Mouse (Mus musculus): ENCODE measurements around the gene Gabarap. TPM values are rescaled to one million over a fixed set of nuclear protein-coding genes. Genes with fewer than 3 reads are reported as not detected.

Gabarap gene
- polyA plus RNA-seq, 1 experiment from 2014 or later = 409 TPM

- peaks cover 50% of the 10 kb centered on the region for H3K36me3 ChIP-seq
- H3K4me3 ChIP-seq = peak overlapping the region; percentile 97
- H3K27me3 ChIP-seq (ENCODE audit: low read depth, poor library complexity, severe bottlenecking) = no peaks in the 10 kb centered on the region
- peak; percentile 53 for DNase-seq (ENCODE audit: low spot score)
- peaks cover 56% of the 10 kb centered on the region for H3K4me1 ChIP-seq
- WGBS = 1% methylated on average over 60 of the region's 66 CpGs
- H3K27ac ChIP-seq (replicated peaks) = peak overlapping the region; percentile 98
- H3K9me3 ChIP-seq (replicated peaks) = no peaks in the 10 kb centered on the region
Measured at GRCm38 (mm10) chr11:69996161-69997061, 5.5 kb downstream of the Gabarap start.

GRCm38 (mm10) chr11:69997070-69997509, 6.1 kb downstream of the Gabarap start:
- Histone ChIP-seq H3K27me3 (ENCODE audit: low read depth, poor library complexity, severe bottlenecking) (no peaks in the 10 kb centered on the region), H3K36me3 (peaks cover 54% of the 10 kb centered on the region), H3K4me3 (peak overlapping the region; percentile 97), H3K9me3 (replicated peaks) (no peaks in the 10 kb centered on the region), H3K4me1 (peaks cover 63% of the 10 kb centered on the region), H3K27ac (replicated peaks) (peak overlapping the region; percentile 98)
- DNase-seq (ENCODE audit: low spot score) = peak; percentile 90
- WGBS = under 1% methylated on average over 41 of the region's 44 CpGs

GRCm38 (mm10) chr11:69998567-69999491, 7.9 kb downstream of the Gabarap start:
- Histone ChIP-seq H3K27ac (replicated peaks) (no peak overlapping the region), H3K4me3 (peak overlapping the region; percentile 97), H3K36me3 (peaks cover 46% of the 10 kb centered on the region), H3K9me3 (replicated peaks) (no peaks in the 10 kb centered on the region), H3K27me3 (ENCODE audit: low read depth, poor library complexity, severe bottlenecking) (no peaks in the 10 kb centered on the region), H3K4me1 (peaks cover 73% of the 10 kb centered on the region)
- DNase-seq (ENCODE audit: low spot score) = no peak
- 92% methylated on average over 27 of the region's 27 CpGs for WGBS

GRCm38 (mm10) chr11:69999666-70000065, 8.7 kb downstream of the Gabarap start:
- no peak for DNase-seq (ENCODE audit: low spot score)
- Histone ChIP-seq H3K27ac (replicated peaks) (no peak overlapping the region), H3K4me1 (peaks cover 71% of the 10 kb centered on the region)

GRCm38 (mm10) chr11:70000396-70000898, 9.5 kb downstream of the Gabarap start, which contains the start of gene Dvl2:
TSS of gene Dvl2 (plus strand) at chr11:70000595.
- DNase-seq (ENCODE audit: low spot score) = peak; percentile 96
- Histone ChIP-seq H3K9me3 (replicated peaks) (no peaks in the 10 kb centered on the region), H3K4me3 (peak within 1 kb of the TSS; percentile 97), H3K36me3 (peaks cover 50% of the 10 kb centered on the region), H3K4me1 (peaks cover 68% of the 10 kb centered on the region), H3K27me3 (ENCODE audit: low read depth, poor library complexity, severe bottlenecking) (no peaks in the 10 kb centered on the region), H3K27ac (replicated peaks) (peak within 1 kb of the TSS; percentile 94)
- WGBS = under 1% methylated on average over 48 of the region's 48 CpGs

More at GRCm38 (mm10) chr11:69999666-70000065, 8.7 kb downstream of the Gabarap start:
- peaks cover 45% of the 10 kb centered on the region for H3K36me3 ChIP-seq
- peak overlapping the region; percentile 97 for H3K4me3 ChIP-seq
- no peaks in the 10 kb centered on the region for H3K9me3 ChIP-seq (replicated peaks)
- no peaks in the 10 kb centered on the region for H3K27me3 ChIP-seq (ENCODE audit: low read depth, poor library complexity, severe bottlenecking)
- 87% methylated on average over 8 of the region's 8 CpGs for WGBS

- Histone ChIP-seq H3K9me3 (replicated peaks) (no peaks in the 10 kb centered on the region), H3K27ac (replicated peaks) (peak overlapping the region; percentile 94), H3K27me3 (ENCODE audit: low read depth, poor library complexity, severe bottlenecking) (no peaks in the 10 kb centered on the region), H3K36me3 (peaks cover 58% of the 10 kb centered on the region), H3K4me1 (peaks cover 71% of the 10 kb centered on the region), H3K4me3 (peak overlapping the region; percentile 89)
- WGBS = 16% methylated on average over 8 of the region's 8 CpGs
- DNase-seq (ENCODE audit: low spot score) = no peak
Measured at GRCm38 (mm10) chr11:70001159-70001558, 10.2 kb downstream of the Gabarap start.

GRCm38 (mm10) chr11:70001865-70002264, 10.9 kb downstream of the Gabarap start:
- no peaks in the 10 kb centered on the region for H3K27me3 ChIP-seq (ENCODE audit: low read depth, poor library complexity, severe bottlenecking)
- peaks cover 69% of the 10 kb centered on the region for H3K4me1 ChIP-seq
- H3K36me3 ChIP-seq = peaks cover 65% of the 10 kb centered on the region
- no peaks in the 10 kb centered on the region for H3K9me3 ChIP-seq (replicated peaks)
- no peak for DNase-seq (ENCODE audit: low spot score)
- no peak overlapping the region for H3K27ac ChIP-seq (replicated peaks)
- H3K4me3 ChIP-seq = peak overlapping the region; percentile 89

- no peak for DNase-seq (ENCODE audit: low spot score)
- Histone ChIP-seq H3K9me3 (replicated peaks) (no peaks in the 10 kb centered on the region), H3K27ac (replicated peaks) (no peak overlapping the region), H3K4me3 (peak overlapping the region; percentile 89), H3K27me3 (ENCODE audit: low read depth, poor library complexity, severe bottlenecking) (no peaks in the 10 kb centered on the region), H3K36me3 (peaks cover 71% of the 10 kb centered on the region), H3K4me1 (peaks cover 63% of the 10 kb centered on the region)
- 89% methylated on average over 2 of the region's 2 CpGs for WGBS
Measured at GRCm38 (mm10) chr11:70002471-70002870, 11.5 kb downstream of the Gabarap start.

GRCm38 (mm10) chr11:70005521-70005920, 14.6 kb downstream of the Gabarap start:
- WGBS = 61% methylated on average over 5 of the region's 5 CpGs

GRCm38 (mm10) chr11:70010033-70010432, 19.1 kb downstream of the Gabarap start:
- DNase-seq (ENCODE audit: low spot score) = no peak
- Histone ChIP-seq H3K27me3 (ENCODE audit: low read depth, poor library complexity, severe bottlenecking) (no peaks in the 10 kb centered on the region), H3K4me3 (no peak overlapping the region), H3K36me3 (peaks cover 92% of the 10 kb centered on the region), H3K9me3 (replicated peaks) (no peaks in the 10 kb centered on the region), H3K27ac (replicated peaks) (no peak overlapping the region), H3K4me1 (peaks cover 22% of the 10 kb centered on the region)
- 95% methylated on average over 6 of the region's 6 CpGs for whole genome bisulfite sequencing

More at GRCm38 (mm10) chr11:70005521-70005920, 14.6 kb downstream of the Gabarap start:
- H3K9me3 ChIP-seq (replicated peaks) = no peaks in the 10 kb centered on the region
- H3K4me1 ChIP-seq = peaks cover 38% of the 10 kb centered on the region
- no peak overlapping the region for H3K27ac ChIP-seq (replicated peaks)
- no peak for DNase-seq (ENCODE audit: low spot score)
- no peaks in the 10 kb centered on the region for H3K27me3 ChIP-seq (ENCODE audit: low read depth, poor library complexity, severe bottlenecking)
- H3K36me3 ChIP-seq = peaks cover 74% of the 10 kb centered on the region
- H3K4me3 ChIP-seq = peak overlapping the region; percentile 0; the same call in 1 of the 2 replicates

GRCm38 (mm10) chr11:70010548-70010947, 19.6 kb downstream of the Gabarap start:
- Histone ChIP-seq H3K4me3 (no peak overlapping the region), H3K9me3 (replicated peaks) (no peaks in the 10 kb centered on the region), H3K36me3 (peaks cover 87% of the 10 kb centered on the region), H3K27ac (replicated peaks) (no peak overlapping the region), H3K4me1 (peaks cover 25% of the 10 kb centered on the region), H3K27me3 (ENCODE audit: low read depth, poor library complexity, severe bottlenecking) (no peaks in the 10 kb centered on the region)
- DNase-seq (ENCODE audit: low spot score) = no peak
- 91% methylated on average over 12 of the region's 12 CpGs for WGBS

GRCm38 (mm10) chr11:70010961-70011360, 20.0 kb downstream of the Gabarap start:
- Histone ChIP-seq H3K27ac (replicated peaks) (no peak overlapping the region), H3K4me1 (peaks cover 27% of the 10 kb centered on the region), H3K36me3 (peaks cover 83% of the 10 kb centered on the region), H3K4me3 (no peak overlapping the region), H3K27me3 (ENCODE audit: low read depth, poor library complexity, severe bottlenecking) (no peaks in the 10 kb centered on the region), H3K9me3 (replicated peaks) (no peaks in the 10 kb centered on the region)
- no peak for DNase-seq (ENCODE audit: low spot score)
- WGBS = 73% methylated on average over 10 of the region's 10 CpGs
